Mouse (Mus musculus) cerebellum, adult 2 months (tissue): ENCODE results near the gene Wnt3a. TPM values are rescaled to one million over a fixed set of nuclear protein-coding genes. Genes with fewer than 3 reads are reported as not detected.
A peak's percentile ranks its signal among the peaks of the same experiment; 100 is the strongest.

Experiments
- DNase-seq, 2 experiments: peaks; one replicate each; pipeline ENCODE4 v3.0.0; 2021
- H3K27ac ChIP-seq: fragments of 200-500 bp; 2 replicates; pipeline ENCODE4 v1.5.1; 2012; ENCODE audit warnings: low read length, control low read depth, inconsistent platforms; ENCODE audit not compliant: insufficient read depth
- H3K27me3 ChIP-seq: fragments of 200-500 bp; 2 replicates; pipeline ENCODE4 v1.6.1; 2012; ENCODE audit warnings: inconsistent platforms, mild to moderate bottlenecking, low read length, moderate library complexity; ENCODE audit not compliant: control insufficient read depth, insufficient read depth
- H3K4me1 ChIP-seq: fragments of 200-500 bp; 2 replicates; pipeline ENCODE4 v1.6.1; 2011; ENCODE audit warnings: low read length; ENCODE audit not compliant: control insufficient read depth, insufficient read depth
- H3K4me3 ChIP-seq: fragments of 200-500 bp; replicated peaks from 2 replicates; pipeline ENCODE3; 2011; ENCODE audit warnings: mild to moderate bottlenecking, low read depth, low read length, control low read depth; ENCODE audit not compliant: insufficient read depth
- CTCF ChIP-seq: fragments of 200-500 bp; IDR thresholded peaks from 2 replicates; pipeline ENCODE4 v1.5.1; 2011; ENCODE audit warnings: low read depth, mild to moderate bottlenecking, control low read depth, low read length, moderate library complexity, borderline replicate concordance; ENCODE audit not compliant: insufficient read depth
- POLR2A ChIP-seq: fragments of 200-500 bp; IDR thresholded peaks from 2 replicates; pipeline ENCODE4 v1.6.1; 2011; ENCODE audit warnings: low read length, control low read depth, borderline replicate concordance; ENCODE audit not compliant: insufficient read depth
- WGBS: fragments of 180-500 bp; shearing (Covaris S2); methylation state at CpG from one replicate; pipeline ENCODE4 v1.1.7; 2018; 5-methylcytosine and 5-hydroxymethylcytosine counted together
- polyA plus RNA-seq: library from polyadenylated mRNA; depleted of rRNA; stranded (reverse); fragments of >200 nt; gene quantifications from 2 replicates; pipeline ENCODE4 v1.2.3, GENCODE M21; 2012

Wnt3a gene
- polyA plus RNA-seq, 1 experiment, result not detected

DNA sequence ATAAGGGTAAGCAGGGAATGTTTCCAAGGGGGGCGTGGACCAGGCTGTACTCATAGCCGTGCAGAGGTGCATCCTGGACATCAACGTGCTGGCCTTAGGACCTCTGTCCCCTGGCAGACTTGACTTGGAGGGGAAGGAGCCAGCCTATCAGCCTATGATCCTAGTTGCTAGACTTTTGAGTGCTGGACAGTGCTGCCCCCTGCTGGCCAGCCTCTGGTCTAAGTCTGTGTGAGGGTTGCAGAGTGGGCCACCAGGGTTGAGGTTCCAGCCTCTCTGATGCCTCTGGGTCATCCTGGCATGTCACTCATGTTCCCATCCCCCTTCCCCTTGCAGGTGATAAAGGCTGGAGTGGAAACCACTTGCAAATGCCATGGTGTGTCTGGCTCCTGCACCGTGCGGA is 40.0 kb upstream of the Wnt3a start:
- no peaks in the 10 kb centered on the region for H3K4me1 ChIP-seq
- no peak for TF ChIP-seq POLR2A
- peak; percentile 68 for TF ChIP-seq CTCF
- 48% methylated on average over 5 of the region's 5 CpGs for WGBS
- peak; percentile 41 to 58 for DNase-seq
- H3K27me3 ChIP-seq, result no peaks in the 10 kb centered on the region
- H3K27ac ChIP-seq, result no peak overlapping the region
- no peak overlapping the region for H3K4me3 ChIP-seq

DNA sequence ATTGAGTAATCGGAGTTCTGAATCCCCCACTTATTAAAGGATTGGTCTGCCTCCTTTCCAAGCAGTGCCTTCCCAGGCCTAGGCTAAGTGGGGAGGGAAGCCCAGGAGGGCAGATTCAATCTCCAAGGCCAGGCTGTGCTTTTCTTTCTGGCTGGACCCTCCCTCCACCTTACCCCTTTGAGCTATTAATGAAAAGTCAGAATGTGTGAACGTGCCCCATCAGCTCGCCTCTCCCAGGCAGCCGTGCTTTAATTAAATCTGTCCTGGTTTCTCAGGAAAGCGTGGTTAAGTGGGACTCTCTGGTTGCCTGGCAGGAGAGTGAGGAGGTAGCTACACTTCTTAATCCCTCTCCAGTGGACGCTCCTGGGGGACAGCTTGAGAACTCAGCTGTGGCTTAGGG is 39.1 kb upstream of the Wnt3a start:
- TF ChIP-seq POLR2A (no peak), CTCF (no peak)
- DNase-seq, result no peak
- no peaks in the 10 kb centered on the region for H3K4me1 ChIP-seq
- H3K27me3 ChIP-seq, result no peaks in the 10 kb centered on the region
- 68% methylated on average over 6 of the region's 6 CpGs for WGBS
- H3K4me3 ChIP-seq, result no peak overlapping the region
- no peak overlapping the region for H3K27ac ChIP-seq

GRCm38 (mm10) chr11:59327625-59328024 is 37.1 kb upstream of the Wnt3a start:
- no peak for DNase-seq
- Histone ChIP-seq H3K4me3 (no peak overlapping the region), H3K27me3 (no peaks in the 10 kb centered on the region), H3K4me1 (no peaks in the 10 kb centered on the region), H3K27ac (no peak overlapping the region)
- TF ChIP-seq CTCF (no peak), POLR2A (no peak)
- WGBS, result 82% methylated on average over 18 of the region's 18 CpGs

- Histone ChIP-seq H3K4me3 (no peak overlapping the region), H3K4me1 (no peaks in the 10 kb centered on the region), H3K27ac (no peak overlapping the region), H3K27me3 (no peaks in the 10 kb centered on the region)
- no peak for TF ChIP-seq CTCF
- no peak for TF ChIP-seq POLR2A
- WGBS, result 45% methylated on average over 5 of the region's 5 CpGs
- DNase-seq, result no peak
Observed at GRCm38 (mm10) chr11:59324777-59325176, 34.2 kb upstream of the Wnt3a start.

DNA sequence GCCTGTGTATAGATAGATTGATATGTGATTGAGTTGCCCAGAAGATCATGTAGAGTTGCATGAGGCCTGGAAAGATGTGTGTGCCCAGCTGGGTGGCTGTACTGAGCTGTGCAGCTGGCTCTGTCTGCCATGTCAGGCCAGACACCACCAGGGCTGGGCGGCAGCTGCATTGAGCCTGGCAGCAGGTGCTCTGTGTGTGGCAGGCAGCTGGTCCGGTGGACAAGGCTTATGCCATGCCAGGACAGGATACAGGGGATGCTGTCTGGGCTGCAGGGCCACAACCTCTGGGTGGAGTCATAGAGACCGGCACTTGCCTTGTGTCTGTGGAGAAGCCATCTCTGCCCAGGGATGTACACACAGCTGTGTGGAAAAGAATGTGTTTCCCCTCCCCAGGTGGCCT is 32.4 kb upstream of the Wnt3a start:
- DNase-seq, result no peak
- TF ChIP-seq CTCF, result no peak
- TF ChIP-seq POLR2A, result no peak
- no peaks in the 10 kb centered on the region for H3K27me3 ChIP-seq
- WGBS, result 26% methylated on average over 3 of the region's 3 CpGs
- no peak overlapping the region for H3K27ac ChIP-seq
- H3K4me3 ChIP-seq, result no peak overlapping the region
- H3K4me1 ChIP-seq, result no peaks in the 10 kb centered on the region

- Histone ChIP-seq H3K4me3 (no peak overlapping the region), H3K27ac (no peak overlapping the region), H3K27me3 (no peaks in the 10 kb centered on the region), H3K4me1 (peaks cover 14% of the 10 kb centered on the region; the same call in 1 of the 2 replicates)
- DNase-seq, result no peak
- TF ChIP-seq CTCF (no peak), POLR2A (no peak)
- WGBS, result 56% methylated on average over 6 of the region's 6 CpGs
Observed at GRCm38 (mm10) chr11:59316517-59316916, 26.0 kb upstream of the Wnt3a start.

GRCm38 (mm10) chr11:59313944-59314343 is 23.4 kb upstream of the Wnt3a start:
- 25% methylated on average over 11 of the region's 11 CpGs for WGBS

DNA sequence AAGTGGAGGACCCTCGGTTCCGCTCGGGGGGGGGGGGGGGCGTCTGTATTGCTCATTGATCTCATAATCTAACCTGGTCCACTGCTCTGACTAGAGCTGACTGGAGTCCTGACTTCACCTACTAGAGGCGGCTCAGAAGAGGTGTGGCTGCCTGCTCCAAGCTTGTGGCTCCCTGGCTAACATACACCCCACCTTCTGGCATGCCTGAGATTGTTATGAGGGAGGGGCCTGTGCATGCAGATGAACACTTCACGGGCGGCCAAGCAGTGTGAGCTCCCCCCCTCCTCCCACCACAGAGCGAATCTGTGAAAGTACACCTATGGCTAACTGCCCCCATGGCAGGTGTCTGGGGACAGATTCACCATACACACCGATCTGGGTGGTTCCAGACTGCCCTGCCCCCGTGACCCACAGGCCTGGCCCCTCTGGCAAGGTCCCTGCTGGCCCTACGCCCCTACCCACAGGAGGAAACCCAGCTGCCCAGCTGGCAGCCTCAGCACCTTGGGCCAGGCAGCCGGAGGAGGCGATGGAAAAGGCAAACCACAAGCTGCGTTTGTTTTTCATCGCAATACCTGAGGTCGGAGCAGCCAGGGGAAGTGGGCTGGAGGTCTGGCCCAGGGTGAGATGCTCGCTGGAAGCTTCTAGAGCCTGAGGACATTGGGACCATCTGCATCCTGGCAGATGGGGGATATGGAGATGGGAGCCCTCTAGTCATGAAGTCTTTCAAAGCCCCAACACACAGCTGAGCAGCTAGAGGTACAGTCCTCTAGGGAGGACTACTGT is 22.7 kb upstream of the Wnt3a start:
- no peak for TF ChIP-seq CTCF
- TF ChIP-seq POLR2A, result no peak
- WGBS, result 12% methylated on average over 17 of the region's 17 CpGs
- no peak for DNase-seq
- H3K4me1 ChIP-seq, result peaks cover 15% of the 10 kb centered on the region
- no peak overlapping the region for H3K4me3 ChIP-seq
- H3K27me3 ChIP-seq, result no peaks in the 10 kb centered on the region
- H3K27ac ChIP-seq, result no peak overlapping the region

More at GRCm38 (mm10) chr11:59313944-59314343, 23.4 kb upstream of the Wnt3a start:
- Histone ChIP-seq H3K27ac (no peak overlapping the region), H3K4me3 (no peak overlapping the region), H3K27me3 (no peaks in the 10 kb centered on the region), H3K4me1 (peaks cover 14% of the 10 kb centered on the region; the same call in 1 of the 2 replicates)
- TF ChIP-seq CTCF (no peak), POLR2A (no peak)
- peak in 1 of 2 experiments; percentile 27 for DNase-seq
